Mouse (Mus musculus) adrenal gland (tissue): ENCODE data around the gene 1700023F06Rik.

ENCODE experiments used
- intact Hi-C: fragments of 180-260 bp; cut with DNase I; formaldehyde crosslinking; loops from one replicate; pipeline ENCODE4 v1.15.1; 2025

The 1700023F06Rik gene

GRCm38 (mm10) chr11:103192230-103192955 is 16.0 kb downstream of the 1700023F06Rik start:
- intact Hi-C loops: no loop called here

- intact Hi-C loops: no loop called here
Measured at GRCm38 (mm10) chr11:103184891-103185290, 23.5 kb downstream of the 1700023F06Rik start.

GRCm38 (mm10) chr11:103181911-103182310 is 26.4 kb downstream of the 1700023F06Rik start:
- intact Hi-C loops: no loop called here

GRCm38 (mm10) chr11:103181349-103181748 is 27.0 kb downstream of the 1700023F06Rik start:
- intact Hi-C loops: no loop called here

- intact Hi-C loops: no loop called here
Measured at GRCm38 (mm10) chr11:103180426-103180825, 27.9 kb downstream of the 1700023F06Rik start.

- intact Hi-C loops: no loop called here
Measured at GRCm38 (mm10) chr11:103178748-103179147, 29.6 kb downstream of the 1700023F06Rik start.

- intact Hi-C loops: no loop called here
Measured at GRCm38 (mm10) chr11:103177815-103178485, 30.4 kb downstream of the 1700023F06Rik start.

GRCm38 (mm10) chr11:103177216-103177615 is 31.1 kb downstream of the 1700023F06Rik start:
- intact Hi-C loops: no loop called here

- intact Hi-C loops: no loop called here
Measured at GRCm38 (mm10) chr11:103176510-103176909, 31.8 kb downstream of the 1700023F06Rik start.

GRCm38 (mm10) chr11:103175688-103176442 is 32.5 kb downstream of the 1700023F06Rik start:
- intact Hi-C loops: no loop called here

- intact Hi-C loops: loop anchor here (5.0 kb wide), 1 partner anchor 57 kb away; no protein-coding TSS in a partner anchor
Measured at GRCm38 (mm10) chr11:103174891-103175391, 33.4 kb downstream of the 1700023F06Rik start.

GRCm38 (mm10) chr11:103174411-103174832 is 33.9 kb downstream of the 1700023F06Rik start:
- intact Hi-C loops: loop anchor here (5.0 kb wide), 1 partner anchor 58 kb away; no protein-coding TSS in a partner anchor

- intact Hi-C loops: loop anchor here (5.0 kb wide), 1 partner anchor 58 kb away; no protein-coding TSS in a partner anchor
Measured at GRCm38 (mm10) chr11:103173771-103174344, 34.5 kb downstream of the 1700023F06Rik start.

- intact Hi-C loops: loop anchor here (5.0 kb wide), 1 partner anchor 59 kb away; no protein-coding TSS in a partner anchor
Measured at GRCm38 (mm10) chr11:103173041-103173770, 35.2 kb downstream of the 1700023F06Rik start.

GRCm38 (mm10) chr11:103172392-103173040 is 35.8 kb downstream of the 1700023F06Rik start:
- intact Hi-C loops: loop anchor here (5.0 kb wide), 1 partner anchor 60 kb away; no protein-coding TSS in a partner anchor

- intact Hi-C loops: loop anchor here (5.0 kb wide), 1 partner anchor 60 kb away; no protein-coding TSS in a partner anchor
Measured at GRCm38 (mm10) chr11:103171703-103172391, 36.5 kb downstream of the 1700023F06Rik start.

- intact Hi-C loops: loop anchor here (5.0 kb wide), 1 partner anchor 61 kb away; no protein-coding TSS in a partner anchor
Measured at GRCm38 (mm10) chr11:103171286-103171620, 37.1 kb downstream of the 1700023F06Rik start.

- intact Hi-C loops: loop anchor here (5.0 kb wide), 1 partner anchor 62 kb away; no protein-coding TSS in a partner anchor
Measured at GRCm38 (mm10) chr11:103170494-103171285, 37.7 kb downstream of the 1700023F06Rik start, which contains the start of gene Fmnl1. TSS of gene Fmnl1 (plus strand) at chr11:103171107.
